Mouse (Mus musculus): ENCODE data around the gene Ccl3.

- TF ChIP-seq POLR2A (IDR thresholded peaks at IDR 0.05; ENCODE audit: extremely low read depth, insufficient read depth, low read length) (no peak), CTCF (IDR thresholded peaks at IDR 0.05; ENCODE audit: low read depth, low read length) (no peak)
Measured at GRCm38 (mm10) chr11:83605535-83605934, 43.6 kb downstream of the Ccl3 start.

Measured in liver, adult 2 months (tissue).